Mouse (Mus musculus): Measurements from ENCODE around the gene Aatk. TPM values are rescaled to one million over a fixed set of nuclear protein-coding genes. Genes with fewer than 3 reads are reported as not detected.

Aatk gene
- polyA plus RNA-seq (2017; shearing (Covaris generic)), result not detected

GRCm38 (mm10) chr11:120046553-120047191 lies at the start of gene Aatk:
TSS of gene Aatk (minus strand) at chr11:120047167.
- ATAC-seq, result no peak

GRCm38 (mm10) chr11:120092817-120093591 lies 46.0 kb upstream of the Aatk start:
- ATAC-seq, result no peak

DNA sequence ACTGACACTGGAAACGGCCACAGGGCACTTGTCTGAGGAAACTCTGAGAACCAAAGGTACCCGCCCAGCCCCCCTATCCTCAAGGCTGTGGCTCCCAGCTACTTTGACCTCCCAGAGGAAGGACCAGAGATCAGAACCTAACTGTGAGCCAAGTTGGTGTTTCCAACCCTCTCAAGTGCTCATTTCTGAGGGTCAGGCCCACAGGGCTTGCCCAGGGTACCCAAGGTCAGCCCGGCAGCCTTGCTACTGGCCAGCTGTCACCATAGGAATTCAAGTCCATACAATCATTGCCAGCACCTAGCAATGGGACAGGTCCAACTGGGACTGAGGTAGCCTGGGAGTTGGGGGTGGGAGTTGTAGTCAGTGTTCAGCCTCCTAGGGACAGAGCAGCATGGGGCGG lies 43.7 kb upstream of the Aatk start:
- no peak for ATAC-seq

DNA sequence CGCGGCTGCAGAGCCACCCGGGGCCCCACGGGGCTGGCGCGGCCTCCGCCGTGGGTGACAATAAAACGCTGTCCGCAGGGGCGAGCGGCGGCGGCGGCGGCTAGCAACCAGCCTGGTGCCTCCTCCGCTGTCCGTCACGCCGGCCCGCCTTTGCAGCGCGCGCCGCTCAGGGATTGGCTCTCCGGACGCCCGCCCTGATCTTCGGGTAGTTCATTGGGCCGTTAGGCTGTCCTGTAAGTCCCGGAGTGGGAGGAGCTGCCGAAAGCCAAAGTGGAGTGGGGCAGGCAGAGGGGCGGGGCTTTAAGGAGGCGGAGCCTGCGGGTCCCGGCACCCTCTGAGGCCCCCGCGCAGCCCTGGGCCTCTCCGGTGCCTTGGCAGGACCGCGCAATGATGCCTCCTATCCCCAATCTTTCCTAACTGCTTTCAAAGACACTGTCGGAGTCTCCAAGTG lies 39.8 kb upstream of the Aatk start, which contains the start of gene Cep131:
TSS of gene Cep131 (minus strand) at position 126 of the 451 bp plus-strand sequence.
- peak; percentile 99 for ATAC-seq

- peak; percentile 15 for ATAC-seq
Observed at GRCm38 (mm10) chr11:120085891-120086627, 39.1 kb upstream of the Aatk start.

GRCm38 (mm10) chr11:120080282-120080681 lies 33.3 kb upstream of the Aatk start:
- no peak for ATAC-seq

- ATAC-seq, result no peak
Observed at GRCm38 (mm10) chr11:120076191-120076590, 29.2 kb upstream of the Aatk start.

GRCm38 (mm10) chr11:120072986-120073647 lies 26.1 kb upstream of the Aatk start:
- ATAC-seq, result no peak

GRCm38 (mm10) chr11:120071731-120072320 lies 24.9 kb upstream of the Aatk start:
- no peak for ATAC-seq

DNA sequence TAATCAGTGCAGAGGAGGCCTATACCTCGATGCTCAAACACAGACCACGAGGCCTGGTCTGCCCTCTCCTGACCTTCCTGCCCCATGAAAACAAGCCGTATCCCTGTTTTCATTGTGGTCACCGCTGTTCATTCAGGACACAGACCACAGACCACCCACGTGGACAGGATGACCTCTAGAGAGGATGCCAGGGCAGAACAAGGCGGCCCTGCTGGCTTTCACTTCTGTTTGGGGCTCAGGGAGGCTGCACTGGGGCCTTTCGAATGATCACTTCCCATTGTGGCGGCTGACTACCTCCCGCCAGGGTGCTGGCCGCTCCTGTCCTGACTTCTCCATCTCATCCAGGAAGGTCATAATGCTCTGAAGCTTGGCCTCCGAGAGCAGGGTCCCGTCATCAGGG lies 24.1 kb upstream of the Aatk start:
- no peak for ATAC-seq

GRCm38 (mm10) chr11:120070286-120070930 lies 23.4 kb upstream of the Aatk start:
- no peak for ATAC-seq

DNA sequence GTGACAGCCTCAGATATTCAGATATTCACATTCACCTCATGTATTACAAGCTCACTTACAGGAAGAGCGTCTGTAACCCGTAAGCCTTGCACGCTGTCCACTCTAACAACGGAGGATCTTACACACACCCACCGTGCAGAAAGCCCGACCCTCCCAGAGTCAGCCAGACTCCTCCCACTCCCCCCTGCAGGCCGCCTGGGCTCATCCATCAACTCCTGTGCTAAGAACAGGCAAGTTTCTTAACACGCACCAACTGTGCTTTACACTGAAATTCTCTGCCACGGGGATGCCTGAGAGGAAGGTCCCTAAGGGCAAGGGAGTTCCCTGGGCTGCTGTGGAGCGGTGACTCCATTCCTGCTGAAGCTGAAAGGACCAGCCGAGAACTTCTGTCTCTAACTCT lies 22.3 kb upstream of the Aatk start:
- no peak for ATAC-seq

DNA sequence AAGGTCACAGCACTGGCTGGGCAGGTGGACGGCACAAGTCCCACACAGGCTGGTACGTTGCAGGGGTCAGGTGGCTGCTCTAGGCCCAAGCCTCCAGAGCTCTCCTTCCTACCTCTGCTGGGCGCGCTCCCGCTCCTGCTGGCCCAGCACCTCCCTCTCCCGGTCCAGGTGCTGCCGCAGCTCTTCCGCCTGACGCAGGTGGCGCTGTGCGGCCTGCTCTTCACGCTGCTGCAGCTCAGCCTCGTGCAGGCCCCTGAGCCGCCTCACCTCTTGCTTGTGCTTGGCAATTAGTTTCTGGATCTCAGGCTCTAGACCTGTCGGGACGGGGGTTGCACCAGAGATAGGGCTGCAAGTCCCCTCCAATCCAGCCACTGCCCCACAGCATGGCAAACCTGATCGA lies 20.9 kb upstream of the Aatk start:
- ATAC-seq, result no peak

- ATAC-seq, result no peak
Observed at GRCm38 (mm10) chr11:120065291-120065690, 18.3 kb upstream of the Aatk start.

GRCm38 (mm10) chr11:120064668-120065040 lies 17.7 kb upstream of the Aatk start:
- ATAC-seq, result no peak

DNA sequence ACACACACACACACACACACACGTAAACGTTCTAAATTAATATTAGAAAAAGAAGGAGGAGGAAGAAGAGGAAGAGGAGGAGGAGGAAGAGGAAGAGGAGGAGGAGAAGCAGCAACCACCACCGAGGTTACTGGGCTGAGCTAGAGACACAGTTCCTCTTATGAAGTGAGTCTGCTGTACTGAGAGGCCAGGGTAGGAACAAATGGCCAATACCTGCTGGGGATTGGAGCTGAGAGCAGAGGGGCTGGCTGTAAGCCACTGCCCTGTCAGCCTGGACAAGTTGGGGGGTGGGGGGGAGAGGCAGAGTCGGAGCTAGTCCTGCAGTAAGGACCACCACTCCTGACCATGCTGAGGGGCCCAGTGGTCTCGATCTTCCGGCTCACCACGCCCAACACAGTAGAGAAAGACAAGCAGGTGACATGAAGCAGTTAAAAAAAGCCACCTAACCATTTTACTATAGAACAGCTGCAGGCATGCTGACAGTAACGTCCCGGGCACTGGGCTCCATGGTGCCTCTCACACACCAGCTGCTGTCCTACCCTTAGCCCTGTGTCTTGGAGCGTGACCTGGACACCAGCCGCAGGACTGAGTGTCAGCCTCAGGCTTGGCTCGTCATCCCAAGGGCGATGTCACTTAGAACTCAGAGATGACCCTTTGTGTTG lies 17.2 kb upstream of the Aatk start:
- no peak for ATAC-seq

DNA sequence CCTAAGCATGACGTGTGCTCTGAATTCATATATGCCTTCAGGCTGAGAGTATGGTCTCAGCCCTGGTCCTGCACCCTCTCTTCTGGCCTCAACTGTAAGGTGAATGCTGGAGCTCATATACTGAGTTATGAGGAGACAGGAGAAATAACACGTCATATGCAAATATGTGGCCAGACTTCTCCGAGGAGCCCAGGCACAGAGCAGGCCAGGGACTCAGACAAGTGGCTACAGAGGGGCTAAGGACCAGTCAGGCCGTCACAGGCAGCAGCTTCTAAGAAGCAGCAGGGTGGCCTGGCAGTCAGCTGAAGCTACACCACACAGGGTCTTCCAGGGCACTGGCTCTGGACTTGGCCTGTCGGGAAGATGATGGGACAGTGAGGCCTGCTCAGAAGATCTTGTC lies 16.4 kb upstream of the Aatk start:
- no peak for ATAC-seq

DNA sequence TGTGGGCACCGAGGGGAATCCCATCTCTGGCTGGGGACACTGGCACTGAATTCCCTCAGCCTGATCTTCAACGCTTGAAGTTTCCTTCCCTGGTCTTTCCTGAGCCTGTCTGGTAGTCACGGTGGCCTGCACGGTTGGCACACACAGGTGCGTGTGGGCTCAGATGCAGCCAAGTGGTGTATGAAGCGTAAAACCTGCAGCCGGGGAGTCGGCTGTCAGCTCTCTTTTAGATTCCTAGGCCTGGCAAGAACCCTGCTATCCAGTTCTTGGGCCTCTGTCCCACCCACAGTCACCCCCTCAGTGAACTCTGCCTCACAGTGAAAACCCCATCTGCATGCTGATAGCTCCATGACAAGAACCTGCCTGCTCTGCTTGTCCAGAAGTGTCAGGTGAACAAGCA lies 13.7 kb upstream of the Aatk start:
- no peak for ATAC-seq

DNA sequence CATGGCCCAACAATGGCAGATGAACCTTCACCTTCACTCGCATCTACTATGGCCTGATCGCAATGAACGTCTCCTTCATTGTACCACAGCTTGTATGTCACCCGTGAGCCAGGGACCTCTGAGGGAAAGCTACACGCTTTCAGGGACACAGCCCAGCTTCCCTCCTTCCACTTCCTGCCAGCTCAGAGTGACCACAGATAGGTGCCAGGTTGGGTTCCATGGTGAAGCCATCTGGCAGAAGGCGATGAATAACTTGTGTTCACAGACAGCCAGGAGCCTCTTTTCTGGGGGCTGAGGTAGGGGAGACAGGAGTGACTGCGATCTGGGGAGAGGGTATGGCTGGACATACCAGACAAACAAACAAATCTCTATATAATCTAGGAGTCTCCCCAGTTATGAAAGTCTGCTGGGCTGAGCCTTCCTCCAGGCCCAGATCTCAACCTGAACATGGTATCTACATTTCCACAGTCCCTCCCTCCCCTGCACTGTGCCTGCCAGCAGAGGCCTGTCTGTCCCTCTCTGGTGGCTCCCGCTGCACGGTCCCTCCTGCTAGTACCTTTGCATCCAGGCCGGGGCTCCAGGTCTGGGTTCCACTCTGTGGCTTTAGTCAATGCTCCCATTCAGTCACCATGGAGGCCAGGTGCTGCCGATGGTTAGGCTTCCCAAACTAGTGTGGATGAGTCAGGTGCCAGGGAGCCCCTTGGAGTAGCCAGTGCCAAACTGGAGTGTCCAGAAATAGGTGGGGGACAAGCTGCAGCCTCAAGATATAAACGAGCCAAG lies 9.2 kb upstream of the Aatk start:
- ATAC-seq, result no peak

DNA sequence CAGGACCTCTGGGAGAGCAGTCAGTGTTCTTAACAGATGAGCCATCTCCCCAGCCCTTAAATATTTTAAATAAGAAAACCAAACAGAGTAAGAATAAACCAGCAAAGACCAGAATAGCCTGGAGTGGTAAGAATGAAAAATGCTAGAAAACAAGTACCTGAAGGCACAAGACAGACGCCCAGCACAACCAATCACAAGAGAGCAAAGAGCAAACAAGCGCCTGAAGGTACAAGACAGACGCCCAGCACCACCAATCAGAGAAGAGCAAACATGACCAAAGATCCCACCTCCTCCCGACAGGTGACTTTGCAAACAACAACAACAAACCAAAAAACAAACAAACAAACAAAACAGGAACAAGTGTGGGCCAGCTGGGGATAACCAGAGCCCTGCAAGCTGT lies 6.9 kb upstream of the Aatk start:
- ATAC-seq, result no peak

DNA sequence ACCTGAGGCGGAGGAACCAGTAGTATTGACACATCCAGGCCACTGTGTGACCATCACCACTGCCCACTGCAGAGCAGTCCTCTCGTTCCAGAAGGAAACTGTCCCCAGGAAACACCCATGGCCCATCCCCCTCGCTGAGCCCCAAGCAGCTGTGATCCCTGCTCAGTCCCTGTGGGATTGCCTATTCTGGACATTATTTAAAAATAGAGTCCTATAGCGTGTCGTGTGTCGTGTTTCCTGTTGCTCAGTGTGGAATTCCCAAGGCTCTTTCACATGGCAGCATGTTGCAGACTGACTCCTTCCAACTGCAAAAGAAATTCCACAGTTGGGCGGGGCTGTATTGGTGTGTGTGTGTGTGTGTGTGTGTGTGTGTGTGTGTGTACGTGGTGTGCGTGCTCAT lies 5.3 kb upstream of the Aatk start:
- no peak for ATAC-seq
